Mouse (Mus musculus): ENCODE results near the gene Ube2h. TPM values are rescaled to one million over a fixed set of nuclear protein-coding genes. Genes with fewer than 3 reads are reported as not detected.

The Ube2h gene
- polyA plus RNA-seq, 1 experiment from 2014 or later: 45.9 TPM

GRCm38 (mm10) chr6:30284177-30284576 lies 20.2 kb downstream of the Ube2h start:
- no peak for ATAC-seq (replicated peaks; ENCODE audit: extremely low read depth, insufficient read depth, low FRiP score)
- Histone ChIP-seq H3K27ac (ENCODE audit: low read length) (no peak overlapping the region), H3K4me3 (ENCODE audit: low read length) (no peak overlapping the region), H3K9ac (ENCODE audit: low read length) (no peak overlapping the region), H3K4me2 (ENCODE audit: low read depth, low read length) (no peak overlapping the region), H3K27me3 (ENCODE audit: control insufficient read depth, insufficient read depth, low read length) (no peaks in the 10 kb centered on the region), H3K9me3 (replicated peaks; ENCODE audit: control insufficient read depth, low read length) (no peaks in the 10 kb centered on the region), H3K36me3 (ENCODE audit: control insufficient read depth, insufficient read depth) (peaks cover 22% of the 10 kb centered on the region), H3K4me1 (ENCODE audit: control insufficient read depth, insufficient read depth, low read length) (peaks cover 14% of the 10 kb centered on the region)

GRCm38 (mm10) chr6:30282361-30282760 lies 22.0 kb downstream of the Ube2h start:
- Histone ChIP-seq H3K4me3 (ENCODE audit: low read length) (no peak overlapping the region), H3K27ac (ENCODE audit: low read length) (peak overlapping the region; percentile 37; the same call in 1 of the 2 replicates), H3K4me1 (ENCODE audit: control insufficient read depth, insufficient read depth, low read length) (peaks cover 16% of the 10 kb centered on the region), H3K4me2 (ENCODE audit: low read depth, low read length) (no peak overlapping the region), H3K9me3 (replicated peaks; ENCODE audit: control insufficient read depth, low read length) (no peaks in the 10 kb centered on the region), H3K36me3 (ENCODE audit: control insufficient read depth, insufficient read depth) (peaks cover 29% of the 10 kb centered on the region), H3K9ac (ENCODE audit: low read length) (no peak overlapping the region), H3K27me3 (ENCODE audit: control insufficient read depth, insufficient read depth, low read length) (no peaks in the 10 kb centered on the region)
- no peak for ATAC-seq (replicated peaks; ENCODE audit: extremely low read depth, insufficient read depth, low FRiP score)
- 87% methylated on average over 2 of the region's 2 CpGs for WGBS

- Histone ChIP-seq H3K36me3 (ENCODE audit: control insufficient read depth, insufficient read depth) (peaks cover 18% of the 10 kb centered on the region), H3K9me3 (replicated peaks; ENCODE audit: control insufficient read depth, low read length) (no peaks in the 10 kb centered on the region), H3K27me3 (ENCODE audit: control insufficient read depth, insufficient read depth, low read length) (no peaks in the 10 kb centered on the region), H3K4me1 (ENCODE audit: control insufficient read depth, insufficient read depth, low read length) (peaks cover 32% of the 10 kb centered on the region), H3K9ac (ENCODE audit: low read length) (no peak overlapping the region), H3K4me3 (ENCODE audit: low read length) (no peak overlapping the region), H3K27ac (ENCODE audit: low read length) (no peak overlapping the region), H3K4me2 (ENCODE audit: low read depth, low read length) (no peak overlapping the region)
- no peak for ATAC-seq (replicated peaks; ENCODE audit: extremely low read depth, insufficient read depth, low FRiP score)
- 50% methylated on average over 1 of the region's 1 CpGs for WGBS
These were observed 26.0 kb downstream of the Ube2h start for GRCm38 (mm10) chr6:30278374-30278773.

- peaks cover 34% of the 10 kb centered on the region for H3K4me1 ChIP-seq (ENCODE audit: control insufficient read depth, insufficient read depth, low read length)
- no peak overlapping the region for H3K9ac ChIP-seq (ENCODE audit: low read length)
- no peaks in the 10 kb centered on the region for H3K27me3 ChIP-seq (ENCODE audit: control insufficient read depth, insufficient read depth, low read length)
- ATAC-seq (replicated peaks; ENCODE audit: extremely low read depth, insufficient read depth, low FRiP score): no peak
- H3K36me3 ChIP-seq (ENCODE audit: control insufficient read depth, insufficient read depth): peaks cover 12% of the 10 kb centered on the region
- H3K27ac ChIP-seq (ENCODE audit: low read length): peak overlapping the region; percentile 56
- H3K9me3 ChIP-seq (replicated peaks; ENCODE audit: control insufficient read depth, low read length): no peaks in the 10 kb centered on the region
- 73% methylated on average over 7 of the region's 7 CpGs for WGBS
- no peak overlapping the region for H3K4me3 ChIP-seq (ENCODE audit: low read length)
- H3K4me2 ChIP-seq (ENCODE audit: low read depth, low read length): no peak overlapping the region
These were observed 27.5 kb downstream of the Ube2h start for GRCm38 (mm10) chr6:30276882-30277281.

GRCm38 (mm10) chr6:30276375-30276774 lies 28.0 kb downstream of the Ube2h start:
- peaks cover 31% of the 10 kb centered on the region for H3K4me1 ChIP-seq (ENCODE audit: control insufficient read depth, insufficient read depth, low read length)
- H3K27me3 ChIP-seq (ENCODE audit: control insufficient read depth, insufficient read depth, low read length): no peaks in the 10 kb centered on the region
- H3K36me3 ChIP-seq (ENCODE audit: control insufficient read depth, insufficient read depth): peaks cover 14% of the 10 kb centered on the region
- no peak overlapping the region for H3K9ac ChIP-seq (ENCODE audit: low read length)
- H3K4me3 ChIP-seq (ENCODE audit: low read length): no peak overlapping the region
- H3K9me3 ChIP-seq (replicated peaks; ENCODE audit: control insufficient read depth, low read length): no peaks in the 10 kb centered on the region
- H3K4me2 ChIP-seq (ENCODE audit: low read depth, low read length): no peak overlapping the region
- peak overlapping the region; percentile 56; the same call in 1 of the 2 replicates for H3K27ac ChIP-seq (ENCODE audit: low read length)
- 41% methylated on average over 3 of the region's 3 CpGs for WGBS
- ATAC-seq (replicated peaks; ENCODE audit: extremely low read depth, insufficient read depth, low FRiP score): no peak

GRCm38 (mm10) chr6:30275159-30275847 lies 29.0 kb downstream of the Ube2h start:
- Histone ChIP-seq H3K9me3 (replicated peaks; ENCODE audit: control insufficient read depth, low read length) (no peaks in the 10 kb centered on the region), H3K4me1 (ENCODE audit: control insufficient read depth, insufficient read depth, low read length) (peaks cover 31% of the 10 kb centered on the region), H3K36me3 (ENCODE audit: control insufficient read depth, insufficient read depth) (peaks cover 16% of the 10 kb centered on the region), H3K9ac (ENCODE audit: low read length) (no peak overlapping the region), H3K27me3 (ENCODE audit: control insufficient read depth, insufficient read depth, low read length) (no peaks in the 10 kb centered on the region), H3K27ac (ENCODE audit: low read length) (0 out of 2 replicates have a peak overlapping the region, but pooled peaks have one; percentile 10), H3K4me2 (ENCODE audit: low read depth, low read length) (no peak overlapping the region), H3K4me3 (ENCODE audit: low read length) (no peak overlapping the region)
- WGBS: 63% methylated on average over 5 of the region's 5 CpGs
- no peak for ATAC-seq (replicated peaks; ENCODE audit: extremely low read depth, insufficient read depth, low FRiP score)

- Histone ChIP-seq H3K4me3 (ENCODE audit: low read length) (no peak overlapping the region), H3K27me3 (ENCODE audit: control insufficient read depth, insufficient read depth, low read length) (no peaks in the 10 kb centered on the region), H3K9me3 (replicated peaks; ENCODE audit: control insufficient read depth, low read length) (no peaks in the 10 kb centered on the region), H3K4me1 (ENCODE audit: control insufficient read depth, insufficient read depth, low read length) (peaks cover 36% of the 10 kb centered on the region), H3K9ac (ENCODE audit: low read length) (no peak overlapping the region), H3K27ac (ENCODE audit: low read length) (peak overlapping the region; percentile 60), H3K36me3 (ENCODE audit: control insufficient read depth, insufficient read depth) (peaks cover 14% of the 10 kb centered on the region), H3K4me2 (ENCODE audit: low read depth, low read length) (no peak overlapping the region)
- WGBS: 32% methylated on average over 3 of the region's 3 CpGs
- no peak for ATAC-seq (replicated peaks; ENCODE audit: extremely low read depth, insufficient read depth, low FRiP score)
These were observed 31.4 kb downstream of the Ube2h start for GRCm38 (mm10) chr6:30272911-30273310.

- no peaks in the 10 kb centered on the region for H3K27me3 ChIP-seq (ENCODE audit: control insufficient read depth, insufficient read depth, low read length)
- H3K4me3 ChIP-seq (ENCODE audit: low read length): no peak overlapping the region
- peaks cover 17% of the 10 kb centered on the region for H3K36me3 ChIP-seq (ENCODE audit: control insufficient read depth, insufficient read depth)
- H3K9me3 ChIP-seq (replicated peaks; ENCODE audit: control insufficient read depth, low read length): no peaks in the 10 kb centered on the region
- WGBS: 85% methylated on average over 11 of the region's 11 CpGs
- H3K27ac ChIP-seq (ENCODE audit: low read length): no peak overlapping the region
- no peak for ATAC-seq (replicated peaks; ENCODE audit: extremely low read depth, insufficient read depth, low FRiP score)
- peaks cover 36% of the 10 kb centered on the region for H3K4me1 ChIP-seq (ENCODE audit: control insufficient read depth, insufficient read depth, low read length)
- H3K9ac ChIP-seq (ENCODE audit: low read length): no peak overlapping the region
- H3K4me2 ChIP-seq (ENCODE audit: low read depth, low read length): no peak overlapping the region
These were observed 31.9 kb downstream of the Ube2h start for GRCm38 (mm10) chr6:30272338-30272905.

- Histone ChIP-seq H3K27me3 (ENCODE audit: control insufficient read depth, insufficient read depth, low read length) (no peaks in the 10 kb centered on the region), H3K9ac (ENCODE audit: low read length) (no peak overlapping the region), H3K36me3 (ENCODE audit: control insufficient read depth, insufficient read depth) (peaks cover 29% of the 10 kb centered on the region), H3K4me3 (ENCODE audit: low read length) (no peak overlapping the region), H3K4me2 (ENCODE audit: low read depth, low read length) (no peak overlapping the region), H3K9me3 (replicated peaks; ENCODE audit: control insufficient read depth, low read length) (no peaks in the 10 kb centered on the region), H3K4me1 (ENCODE audit: control insufficient read depth, insufficient read depth, low read length) (peaks cover 16% of the 10 kb centered on the region), H3K27ac (ENCODE audit: low read length) (no peak overlapping the region)
- WGBS: 65% methylated on average over 5 of the region's 5 CpGs
- no peak for ATAC-seq (replicated peaks; ENCODE audit: extremely low read depth, insufficient read depth, low FRiP score)
These were observed 34.5 kb downstream of the Ube2h start for GRCm38 (mm10) chr6:30269846-30270245.

All from heart, embryonic 16.5 days (tissue).